Mouse (Mus musculus) MEL (cell line): Measurements from ENCODE around the gene Sstr3.

Experiments used
- CTCF ChIP-seq, 3 experiments: IDR thresholded peaks in 2 of 3; conservative IDR thresholded peaks in 1 of 3; 2 replicates each; pipeline ENCODE4 v1.5.1; 2011 to 2012; ENCODE audit warnings: low read length in 3 of 3, low read depth in 2 of 3, mild to moderate bottlenecking in 2 of 3, improper control_type of control experiment in 1 of 3, inconsistent platforms in 1 of 3, mixed read lengths in 1 of 3, moderate library complexity in 1 of 3; ENCODE audit not compliant: control insufficient read depth in 1 of 3, insufficient read depth in 1 of 3, poor library complexity in 1 of 3, severe bottlenecking in 1 of 3
- E2F4 ChIP-seq: IDR thresholded peaks from 2 replicates; pipeline ENCODE4 v1.6.1; 2011; ENCODE audit warnings: low read depth, low read length, improper control_type of control experiment, borderline replicate concordance
- EP300 ChIP-seq, 2 experiments: IDR thresholded peaks; 2 replicates each; pipeline ENCODE4 v1.6.1; 2011; ENCODE audit warnings: improper control_type of control experiment in 2 of 2, low read length in 2 of 2, low read depth in 1 of 2, mild to moderate bottlenecking in 1 of 2
- POLR2AphosphoS5 ChIP-seq: IDR thresholded peaks from 2 replicates; pipeline ENCODE4 v1.6.1; 2012; ENCODE audit warnings: low read depth, borderline replicate concordance, mild to moderate bottlenecking, inconsistent platforms, low read length, moderate library complexity, mixed read lengths
- RCOR1 ChIP-seq: IDR thresholded peaks from 2 replicates; pipeline ENCODE4 v1.6.1; 2012; ENCODE audit warnings: low read depth, mild to moderate bottlenecking, inconsistent platforms, low read length, improper control_type of control experiment
- USF1 ChIP-seq: IDR thresholded peaks from 2 replicates; pipeline ENCODE4 v1.6.1; 2014; ENCODE audit warnings: low read depth, mild to moderate bottlenecking, inconsistent platforms, low read length, improper control_type of control experiment, moderate library complexity

DNA sequence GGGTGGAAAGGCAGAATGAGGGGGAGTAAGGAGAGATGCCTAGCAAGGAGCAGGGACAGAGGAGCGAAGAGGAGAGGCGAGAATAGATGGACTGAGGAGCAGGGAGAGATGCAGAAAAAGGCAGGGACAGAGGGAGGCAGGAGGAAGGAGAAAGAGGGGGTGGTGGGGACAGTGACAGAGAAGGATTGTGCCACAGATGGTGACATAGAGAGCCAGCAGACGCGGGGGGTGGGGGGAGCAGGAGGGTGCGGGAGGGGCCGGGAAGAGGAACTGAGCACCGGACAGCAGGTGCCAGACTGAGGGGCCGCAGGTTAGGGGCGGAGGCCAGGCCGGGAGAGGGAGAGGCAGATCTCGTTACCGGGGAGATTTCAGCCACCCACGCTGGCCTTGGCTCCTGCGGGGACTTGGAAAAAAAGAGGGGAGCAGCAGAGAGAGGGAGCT, at the start of gene Sstr3:
- TF ChIP-seq EP300 (IDR thresholded peaks at IDR 0.05; ENCODE audit: low read depth in 1 of 2, low read length in 2 of 2) (no peak), USF1 (no peak), CTCF (IDR thresholded peaks at IDR 0.05 in 2 of 3, conservative IDR thresholded peaks at IDR 0.05 in 1 of 3; ENCODE audit: control insufficient read depth in 1 of 3, insufficient read depth in 1 of 3, low read depth in 2 of 3, low read length in 3 of 3, poor library complexity in 1 of 3, severe bottlenecking in 1 of 3) (no peak), E2F4 (no peak), POLR2AphosphoS5 (no peak), RCOR1 (no peak)
